Mouse (Mus musculus) heart, postnatal 0 days (tissue): Measurements from ENCODE around the gene Nav2. TPM values are rescaled to one million over a fixed set of nuclear protein-coding genes. Genes with fewer than 3 reads are reported as not detected.

ENCODE experiments used
- ATAC-seq: fragments of 200-750 bp; cut with Nextera tagmentation; 2 replicates; pipeline ENCODE4 v1.8.0; 2017; ENCODE audit warnings: low read depth, moderate number of reproducible peaks, moderate library complexity; ENCODE audit not compliant: insufficient read depth
- DNase-seq: peaks from one replicate; pipeline ENCODE4 v3.0.0-alpha.2; 2016; ENCODE audit warnings: low spot score
- H3K27ac ChIP-seq: fragments of 300-500 bp; sonication (generic); 2 replicates; pipeline ENCODE4 v1.5.1; 2014; ENCODE audit warnings: low read depth, mild to moderate bottlenecking
- H3K27me3 ChIP-seq: fragments of 300-500 bp; sonication (generic); 2 replicates; pipeline ENCODE4 v1.6.1; 2014; ENCODE audit warnings: low read length, mixed read lengths; ENCODE audit not compliant: control insufficient read depth, insufficient read depth
- H3K36me3 ChIP-seq: fragments of 300-500 bp; sonication (generic); replicated peaks from 2 replicates; pipeline ENCODE4 v1.6.1; 2014; ENCODE audit warnings: low read length, mixed read lengths; ENCODE audit not compliant: control insufficient read depth, insufficient read depth
- H3K4me1 ChIP-seq: fragments of 300-500 bp; sonication (generic); 2 replicates; pipeline ENCODE4 v1.6.1; 2014; ENCODE audit warnings: antibody characterized with exemption; ENCODE audit not compliant: control insufficient read depth, insufficient read depth
- H3K4me2 ChIP-seq: fragments of 300-500 bp; sonication (generic); 2 replicates; pipeline ENCODE4 v1.6.1; 2014; ENCODE audit warnings: low read depth, mild to moderate bottlenecking, low read length, moderate library complexity
- H3K4me3 ChIP-seq: fragments of 300-500 bp; sonication (generic); 2 replicates; pipeline ENCODE4 v1.5.1; 2014; ENCODE audit warnings: low read depth, low read length
- H3K9ac ChIP-seq: fragments of 300-500 bp; sonication (generic); replicated peaks from 2 replicates; pipeline ENCODE4 v1.6.1; 2014; ENCODE audit warnings: low read depth, low read length, mixed read lengths
- H3K9me3 ChIP-seq: fragments of 300-500 bp; sonication (generic); replicated peaks from 2 replicates; pipeline ENCODE4 v1.6.1; 2016; ENCODE audit warnings: low read length; ENCODE audit not compliant: control insufficient read depth
- CTCF ChIP-seq: IDR thresholded peaks from 2 replicates; pipeline ENCODE4 v1.5.1; 2016; ENCODE audit warnings: antibody characterized with exemption, control low read depth, low read depth
- EP300 ChIP-seq: IDR thresholded peaks from 2 replicates; pipeline ENCODE4 v1.6.1; 2016; ENCODE audit warnings: antibody characterized with exemption, low read depth
- WGBS: fragments of 180-500 bp; shearing (Covaris S2); extraction: QIAGEN DNeasy Blood & Tissue Kit; methylation state at CpG from one replicate; pipeline ENCODE4 v1.1.7; 2014; 5-methylcytosine and 5-hydroxymethylcytosine counted together
- polyA plus RNA-seq: library from polyadenylated mRNA; unstranded; fragments of >200 nt; fragmentation: Nextera tagmentation; extraction: Ambion mirVana; gene quantifications from 2 replicates; pipeline ENCODE4 v1.2.1, GENCODE M21; 2015
- total RNA-seq: library from RNA; depleted of rRNA; stranded (reverse); fragments of >200 nt; gene quantifications from 2 replicates; pipeline ENCODE4 v1.2.3, GENCODE M21; 2014; ENCODE audit warnings: low replicate concordance

The Nav2 gene
- total and polyA plus RNA-seq, 2 experiments from 2014 or later, result 22.8 to 77.9 TPM

DNA sequence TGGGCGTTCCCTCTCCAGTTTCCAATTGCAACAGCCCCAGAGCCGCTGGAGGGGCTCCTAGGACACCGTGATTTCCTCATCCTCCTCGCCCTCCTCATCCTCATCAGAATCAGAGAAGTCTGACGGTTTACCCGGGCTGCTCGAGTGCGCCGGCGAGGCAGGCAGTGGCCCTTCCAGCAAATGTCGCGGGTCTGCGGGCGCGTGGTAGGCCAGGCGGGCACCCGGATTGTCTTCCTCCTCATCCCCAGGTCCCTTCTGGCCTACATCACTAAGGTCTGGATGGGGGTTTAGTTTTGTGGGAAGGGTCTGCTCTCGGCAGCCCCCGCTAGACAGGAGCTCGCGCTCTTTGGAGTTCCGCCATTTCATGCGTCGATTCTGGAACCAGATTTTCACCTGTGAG, 723.9 kb downstream of the Nav2 start:
- ATAC-seq (no peak), DNase-seq (no peak)
- Histone ChIP-seq H3K27me3 (peaks cover 89% of the 10 kb centered on the region), H3K36me3 (no peaks in the 10 kb centered on the region), H3K4me1 (peaks cover 14% of the 10 kb centered on the region; the same call in 1 of the 2 replicates), H3K27ac (no peak overlapping the region), H3K4me2 (no peak overlapping the region), H3K9ac (no peak overlapping the region), H3K4me3 (no peak overlapping the region), H3K9me3 (no peaks in the 10 kb centered on the region)
- WGBS, result 4% methylated on average over 24 of the region's 24 CpGs
- TF ChIP-seq EP300, result no peak
- no peak for TF ChIP-seq CTCF

DNA sequence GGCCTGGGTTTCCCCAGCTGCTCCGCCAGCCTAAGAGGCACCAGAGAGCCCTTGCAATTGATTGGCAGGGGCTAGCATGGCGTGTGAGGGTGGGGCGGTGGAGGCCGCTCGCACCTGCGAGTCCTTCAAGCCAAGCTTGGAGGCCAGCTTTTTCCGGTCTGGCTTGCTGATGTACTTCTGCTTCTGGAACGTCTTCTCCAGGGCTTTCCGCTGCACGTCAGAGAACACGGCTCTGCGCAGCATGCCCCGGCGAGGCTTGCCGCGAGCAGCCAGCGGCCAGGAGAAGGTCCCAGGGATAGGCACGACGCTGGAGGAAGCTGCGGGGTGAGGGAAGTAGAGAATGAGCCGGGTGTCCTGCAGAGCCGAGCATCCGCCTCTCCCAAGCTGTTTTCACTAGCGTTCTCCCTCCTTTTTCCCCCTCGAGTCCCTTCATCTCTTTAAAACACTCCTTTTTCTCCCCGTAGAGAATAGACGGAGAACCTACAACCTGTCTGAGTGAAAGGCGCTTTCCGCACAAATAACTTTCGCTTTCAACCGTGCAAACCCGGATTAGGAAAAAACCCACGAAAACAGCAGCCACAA, 725.0 kb downstream of the Nav2 start:
- no peak overlapping the region for H3K9ac ChIP-seq
- H3K4me3 ChIP-seq, result peak overlapping the region; percentile 50
- H3K9me3 ChIP-seq, result no peaks in the 10 kb centered on the region
- TF ChIP-seq CTCF (no peak), EP300 (no peak)
- DNase-seq (no peak), ATAC-seq (no peak)
- H3K36me3 ChIP-seq, result no peaks in the 10 kb centered on the region
- no peak overlapping the region for H3K27ac ChIP-seq
- peak overlapping the region; percentile 67 for H3K4me2 ChIP-seq
- peaks cover 14% of the 10 kb centered on the region; the same call in 1 of the 2 replicates for H3K4me1 ChIP-seq
- WGBS, result under 1% methylated on average over 33 of the region's 33 CpGs
- peaks cover 90% of the 10 kb centered on the region for H3K27me3 ChIP-seq

GRCm38 (mm10) chr7:49634291-49635073, 726.0 kb downstream of the Nav2 start:
- H3K4me1 ChIP-seq, result peaks cover 14% of the 10 kb centered on the region; the same call in 1 of the 2 replicates
- no peaks in the 10 kb centered on the region for H3K36me3 ChIP-seq
- peak overlapping the region; percentile 67 for H3K4me2 ChIP-seq
- peaks cover 96% of the 10 kb centered on the region for H3K27me3 ChIP-seq
- no peaks in the 10 kb centered on the region for H3K9me3 ChIP-seq
- ATAC-seq (no peak), DNase-seq (no peak)
- H3K9ac ChIP-seq, result no peak overlapping the region
- peak overlapping the region; percentile 50 for H3K4me3 ChIP-seq
- H3K27ac ChIP-seq, result no peak overlapping the region
- TF ChIP-seq CTCF, result no peak
- TF ChIP-seq EP300, result no peak
- 1% methylated on average over 26 of the region's 26 CpGs for WGBS

- Histone ChIP-seq H3K4me2 (peak overlapping the region; percentile 67; the same call in 1 of the 2 replicates), H3K36me3 (no peaks in the 10 kb centered on the region), H3K27me3 (peaks cover 98% of the 10 kb centered on the region), H3K27ac (no peak overlapping the region), H3K4me1 (peaks cover 14% of the 10 kb centered on the region; the same call in 1 of the 2 replicates), H3K9ac (no peak overlapping the region), H3K9me3 (no peaks in the 10 kb centered on the region), H3K4me3 (peak overlapping the region; percentile 50)
- ATAC-seq (no peak), DNase-seq (no peak)
- 2% methylated on average over 35 of the region's 35 CpGs for WGBS
- TF ChIP-seq EP300 (no peak), CTCF (no peak)
Measured at GRCm38 (mm10) chr7:49635074-49635621, 726.6 kb downstream of the Nav2 start.

- H3K36me3 ChIP-seq, result no peaks in the 10 kb centered on the region
- no peak overlapping the region for H3K27ac ChIP-seq
- H3K9me3 ChIP-seq, result no peaks in the 10 kb centered on the region
- 2% methylated on average over 22 of the region's 22 CpGs for WGBS
- no peak for ATAC-seq
- TF ChIP-seq CTCF (no peak), EP300 (no peak)
- no peak overlapping the region for H3K9ac ChIP-seq
- no peak for DNase-seq
- H3K27me3 ChIP-seq, result peaks cover 98% of the 10 kb centered on the region
- peaks cover 14% of the 10 kb centered on the region; the same call in 1 of the 2 replicates for H3K4me1 ChIP-seq
- H3K4me3 ChIP-seq, result no peak overlapping the region
- no peak overlapping the region for H3K4me2 ChIP-seq
Measured at GRCm38 (mm10) chr7:49635971-49636370, 727.5 kb downstream of the Nav2 start.
